In the genomic region with DNA sequence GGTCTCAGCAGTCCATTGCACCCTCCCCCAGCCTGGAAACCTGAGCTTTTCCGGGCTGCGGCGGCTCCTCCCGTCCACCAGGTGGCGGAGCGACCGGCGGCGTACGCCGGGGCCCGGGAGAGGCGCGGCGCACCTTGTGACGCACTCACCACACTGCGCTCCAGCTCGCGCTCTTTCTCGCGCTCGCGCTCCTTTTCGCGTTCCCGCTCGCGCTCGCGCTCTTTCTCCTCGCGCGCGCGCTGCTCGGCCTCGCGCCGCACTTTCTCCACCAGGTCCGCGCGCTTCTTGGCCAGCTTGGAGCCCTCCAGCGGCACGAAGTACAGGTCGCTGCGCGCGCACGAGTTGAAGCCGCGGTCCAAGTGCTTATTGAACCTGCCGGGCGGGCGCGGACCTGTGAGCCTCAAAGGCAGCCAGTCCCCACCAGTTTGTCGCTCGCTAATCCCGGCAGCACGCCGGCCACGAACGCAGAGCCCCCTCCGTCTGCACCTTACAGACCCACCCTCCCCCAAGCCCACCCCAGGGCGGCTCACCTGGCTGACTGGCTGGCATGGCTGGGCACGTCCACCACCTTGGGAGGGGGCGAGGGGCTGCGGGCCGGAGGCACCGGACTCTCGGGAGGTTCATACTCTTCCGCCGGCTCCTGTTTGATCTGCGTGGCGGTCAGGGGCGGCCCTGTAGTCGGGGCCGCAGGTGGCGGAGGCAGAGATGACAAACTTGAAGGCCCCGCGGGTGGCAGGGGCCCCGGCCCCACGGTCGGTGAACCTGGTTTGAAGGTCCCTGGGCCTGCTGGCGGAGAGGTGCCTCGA, we compare ENCODE assay signal across 8 mouse cellular contexts. TPM values are rescaled to one million over a fixed set of nuclear protein-coding genes. Genes with fewer than 3 reads are reported as not detected.
DNase-seq lines count a peak whose midpoint lies in the region; ATAC-seq and TF ChIP-seq lines count a peak whose summit lies in the region.

No protein-coding gene starts in this region.

- H3K27me3 ChIP-seq in embryonic facial prominence, embryonic 15.5 days = no peaks in the 10 kb centered on the region
- no peaks in the 10 kb centered on the region for H3K27me3 ChIP-seq in limb, embryonic 14.5 days (ENCODE audit: control insufficient read depth, insufficient read depth, low read length)
- no peaks in the 10 kb centered on the region for H3K27me3 ChIP-seq in midbrain, embryonic 16.5 days (ENCODE audit: control insufficient read depth, insufficient read depth, low read depth, low read length)
- H3K27me3 ChIP-seq in spleen, adult 2 months (ENCODE audit: control insufficient read depth, insufficient read depth, low read length) = no peaks in the 10 kb centered on the region

- no peaks in the 10 kb centered on the region for H3K9me3 ChIP-seq in embryonic facial prominence, embryonic 15.5 days (replicated peaks)
- no peaks in the 10 kb centered on the region for H3K9me3 ChIP-seq in limb, embryonic 14.5 days (ENCODE audit: control insufficient read depth, low read length)
- H3K9me3 ChIP-seq in midbrain, embryonic 16.5 days (replicated peaks; ENCODE audit: control insufficient read depth, low read length, poor library complexity, severe bottlenecking) = no peaks in the 10 kb centered on the region

- H3K4me1 ChIP-seq in bone marrow macrophage, adult 2 months (ENCODE audit: control insufficient read depth, insufficient read depth, low read length) = peaks cover 6% of the 10 kb centered on the region
- peaks cover 34% of the 10 kb centered on the region for H3K4me1 ChIP-seq in embryonic facial prominence, embryonic 15.5 days
- H3K4me1 ChIP-seq in limb, embryonic 14.5 days (ENCODE audit: control insufficient read depth, insufficient read depth, low read length) = peaks cover 14% of the 10 kb centered on the region
- H3K4me1 ChIP-seq in midbrain, embryonic 16.5 days (ENCODE audit: control insufficient read depth, insufficient read depth, low read length) = peaks cover 21% of the 10 kb centered on the region
- peaks cover 20% of the 10 kb centered on the region; the same call in 1 of the 2 replicates for H3K4me1 ChIP-seq in spleen, adult 2 months (ENCODE audit: control insufficient read depth, insufficient read depth, insufficient read length)

- TF ChIP-seq CTCF in bone marrow macrophage, adult 2 months (IDR thresholded peaks at IDR 0.05; ENCODE audit: low read depth, low read length) = no peak
- TF ChIP-seq CTCF in spleen, adult 2 months (IDR thresholded peaks at IDR 0.05; ENCODE audit: extremely low read depth, insufficient read depth, insufficient read length, insufficient replicate concordance) = peak; percentile 88

- DNase-seq in A20 (ENCODE audit: low read depth, low spot score) = peak; percentile 98
- DNase-seq in heart, adult 9 months (ENCODE audit: low spot score in 2 of 2) = peak; percentile 91 to 93
- DNase-seq in kidney, adult 9 months = peak; percentile 97
- DNase-seq in limb, embryonic 14.5 days (ENCODE audit: low spot score) = peak; percentile 95
- peak; percentile 90 to 92 for DNase-seq in spleen, adult 2 months (ENCODE audit: low read depth in 1 of 2, low spot score in 2 of 2)

- peaks cover 64% of the 10 kb centered on the region for H3K36me3 ChIP-seq in embryonic facial prominence, embryonic 15.5 days
- peaks cover 70% of the 10 kb centered on the region for H3K36me3 ChIP-seq in limb, embryonic 14.5 days (ENCODE audit: control insufficient read depth, insufficient read depth, low read length)
- H3K36me3 ChIP-seq in midbrain, embryonic 16.5 days (ENCODE audit: control insufficient read depth, insufficient read depth, low read length) = peaks cover 38% of the 10 kb centered on the region
- H3K36me3 ChIP-seq in spleen, adult 2 months (ENCODE audit: control insufficient read depth, insufficient read depth, low read length) = peaks cover 8% of the 10 kb centered on the region

- WGBS in embryonic facial prominence, embryonic 15.5 days = under 1% methylated on average over 85 of the region's 85 CpGs
- WGBS in limb, embryonic 14.5 days = under 1% methylated on average over 51 of the region's 85 CpGs
- under 1% methylated on average over 84 of the region's 85 CpGs for WGBS in midbrain, embryonic 16.5 days
- 2% methylated on average over 85 of the region's 85 CpGs for WGBS in spleen, adult 2 months

- H3K4me3 ChIP-seq in bone marrow macrophage, adult 2 months (ENCODE audit: insufficient read depth, low read length) = peak overlapping the region; percentile 66
- peak overlapping the region; percentile 51 for H3K4me3 ChIP-seq in embryonic facial prominence, embryonic 15.5 days (replicated peaks)
- peak overlapping the region; percentile 49 for H3K4me3 ChIP-seq in limb, embryonic 14.5 days (replicated peaks; ENCODE audit: low read length)
- peak overlapping the region; percentile 48 for H3K4me3 ChIP-seq in midbrain, embryonic 16.5 days (ENCODE audit: low read depth, low read length)
- peak overlapping the region; percentile 74 for H3K4me3 ChIP-seq in spleen, adult 2 months (ENCODE audit: extremely low read depth, insufficient read depth, insufficient read length)

- no peak for TF ChIP-seq POLR2A in bone marrow macrophage, adult 2 months (IDR thresholded peaks at IDR 0.05; ENCODE audit: borderline replicate concordance, low read depth, low read length)
- TF ChIP-seq POLR2A in limb, embryonic 14.5 days (IDR thresholded peaks at IDR 0.05; ENCODE audit: borderline replicate concordance, extremely low read depth, insufficient read depth, insufficient read length) = no peak
- TF ChIP-seq POLR2A in spleen, adult 2 months (IDR thresholded peaks at IDR 0.05; ENCODE audit: low read depth, low read length) = peak; percentile 50

- peak overlapping the region; percentile 17; the same call in 1 of the 2 replicates for H3K27ac ChIP-seq in bone marrow macrophage, adult 2 months (ENCODE audit: insufficient read depth, low read depth, low read length)
- H3K27ac ChIP-seq in embryonic facial prominence, embryonic 15.5 days (replicated peaks) = peak overlapping the region; percentile 86
- H3K27ac ChIP-seq in limb, embryonic 14.5 days (replicated peaks; ENCODE audit: low read depth, low read length) = peak overlapping the region; percentile 70
- H3K27ac ChIP-seq in midbrain, embryonic 16.5 days (ENCODE audit: low read length) = peak overlapping the region; percentile 88
- H3K27ac ChIP-seq in spleen, adult 2 months (ENCODE audit: insufficient read depth, low read length) = peak overlapping the region; percentile 80

- H3K4me2 ChIP-seq in embryonic facial prominence, embryonic 15.5 days (replicated peaks) = peak overlapping the region; percentile 96
- peak overlapping the region; percentile 98 for H3K4me2 ChIP-seq in limb, embryonic 14.5 days (replicated peaks; ENCODE audit: low read depth, low read length, severe bottlenecking)
- peak overlapping the region; percentile 96 for H3K4me2 ChIP-seq in midbrain, embryonic 16.5 days (ENCODE audit: low read length)

- ATAC-seq in embryonic facial prominence, embryonic 15.5 days (ENCODE audit: insufficient number of reproducible peaks, low FRiP score, low TSS enrichment, low read depth) = peak; percentile 83
- ATAC-seq in limb, embryonic 14.5 days (ENCODE audit: low FRiP score, low read depth) = peak; percentile 78
- peak; percentile 82 for ATAC-seq in midbrain, embryonic 16.5 days

- peak overlapping the region; percentile 56 for H3K9ac ChIP-seq in embryonic facial prominence, embryonic 15.5 days
- peak overlapping the region; percentile 80 for H3K9ac ChIP-seq in limb, embryonic 14.5 days (ENCODE audit: low read depth, low read length, severe bottlenecking)
- peak overlapping the region; percentile 86 for H3K9ac ChIP-seq in midbrain, embryonic 16.5 days (ENCODE audit: low read depth, low read length)

RNA-seq across cellular contexts. Expression of a gene that starts 4.5 kb away (rescaled TPM):
- 221 and 253 TPM in 2 replicates for polyA plus RNA-seq in bone marrow macrophage, adult 2 months (2012; ENCODE audit: insufficient read depth, insufficient read length, missing spikeins)
- 416 TPM in 2 replicates for polyA plus RNA-seq in embryonic facial prominence, embryonic 15.5 days (2015; fragmentation: Nextera tagmentation; extraction: Ambion mirVana)
- 285 and 290 TPM in 2 replicates for polyA plus RNA-seq in limb, embryonic 14.5 days (2012; rRNA removed)
- 438 and 458 TPM in 2 replicates for polyA plus RNA-seq in limb, embryonic 14.5 days (2014; fragmentation: Nextera tagmentation; extraction: Ambion mirVana)
- polyA plus RNA-seq in midbrain, embryonic 16.5 days (2015; fragmentation: Nextera tagmentation; extraction: Ambion mirVana) = 665 and 679 TPM in 2 replicates
- polyA plus RNA-seq in spleen, adult 2 months (2012; rRNA removed) = 209 and 225 TPM in 2 replicates

RNA-seq across cellular contexts. Expression of a gene that starts 7.2 kb away (rescaled TPM):
- polyA plus RNA-seq in bone marrow macrophage, adult 2 months (2012; ENCODE audit: insufficient read depth, insufficient read length, missing spikeins) = 583 and 614 TPM in 2 replicates
- 19.9 and 20.2 TPM in 2 replicates for polyA plus RNA-seq in embryonic facial prominence, embryonic 15.5 days (2015; fragmentation: Nextera tagmentation; extraction: Ambion mirVana)
- polyA plus RNA-seq in limb, embryonic 14.5 days (2012; rRNA removed) = 9.4 and 9.6 TPM in 2 replicates
- 13.9 and 14.2 TPM in 2 replicates for polyA plus RNA-seq in limb, embryonic 14.5 days (2014; fragmentation: Nextera tagmentation; extraction: Ambion mirVana)
- polyA plus RNA-seq in midbrain, embryonic 16.5 days (2015; fragmentation: Nextera tagmentation; extraction: Ambion mirVana) = 2.4 and 4.0 TPM in 2 replicates
- 281 and 332 TPM in 2 replicates for polyA plus RNA-seq in spleen, adult 2 months (2012; rRNA removed)

RNA-seq across cellular contexts. Expression of a gene that starts 10.1 kb away (rescaled TPM):
- polyA plus RNA-seq in bone marrow macrophage, adult 2 months (2012; ENCODE audit: insufficient read depth, insufficient read length, missing spikeins) = not detected in 2 replicates
- polyA plus RNA-seq in embryonic facial prominence, embryonic 15.5 days (2015; fragmentation: Nextera tagmentation; extraction: Ambion mirVana) = not detected in 2 replicates
- polyA plus RNA-seq in limb, embryonic 14.5 days (2012; rRNA removed) = not detected in 2 replicates
- polyA plus RNA-seq in limb, embryonic 14.5 days (2014; fragmentation: Nextera tagmentation; extraction: Ambion mirVana) = not detected in 2 replicates
- not detected in 2 replicates for polyA plus RNA-seq in midbrain, embryonic 16.5 days (2015; fragmentation: Nextera tagmentation; extraction: Ambion mirVana)
- polyA plus RNA-seq in spleen, adult 2 months (2012; rRNA removed) = not detected in 2 replicates

RNA-seq across cellular contexts. Expression of a gene that starts 10.6 kb away (rescaled TPM):
- polyA plus RNA-seq in bone marrow macrophage, adult 2 months (2012; ENCODE audit: insufficient read depth, insufficient read length, missing spikeins) = 30.1 and 34.0 TPM in 2 replicates
- polyA plus RNA-seq in embryonic facial prominence, embryonic 15.5 days (2015; fragmentation: Nextera tagmentation; extraction: Ambion mirVana) = 20.1 and 21.0 TPM in 2 replicates
- 102 and 141 TPM in 2 replicates for polyA plus RNA-seq in limb, embryonic 14.5 days (2012; rRNA removed)
- polyA plus RNA-seq in limb, embryonic 14.5 days (2014; fragmentation: Nextera tagmentation; extraction: Ambion mirVana) = 14.6 and 19.4 TPM in 2 replicates
- polyA plus RNA-seq in midbrain, embryonic 16.5 days (2015; fragmentation: Nextera tagmentation; extraction: Ambion mirVana) = 28.9 and 29.3 TPM in 2 replicates
- polyA plus RNA-seq in spleen, adult 2 months (2012; rRNA removed) = 37.4 and 41.3 TPM in 2 replicates

RNA-seq across cellular contexts. Expression of a gene that starts 23.8 kb away (rescaled TPM):
- polyA plus RNA-seq in bone marrow macrophage, adult 2 months (2012; ENCODE audit: insufficient read depth, insufficient read length, missing spikeins) = 1.4 and 2.6 TPM in 2 replicates
- polyA plus RNA-seq in embryonic facial prominence, embryonic 15.5 days (2015; fragmentation: Nextera tagmentation; extraction: Ambion mirVana) = 11.8 and 12.7 TPM in 2 replicates
- 21.7 and 25.3 TPM in 2 replicates for polyA plus RNA-seq in limb, embryonic 14.5 days (2012; rRNA removed)
- polyA plus RNA-seq in limb, embryonic 14.5 days (2014; fragmentation: Nextera tagmentation; extraction: Ambion mirVana) = 6.0 and 10.2 TPM in 2 replicates
- 94.4 and 138 TPM in 2 replicates for polyA plus RNA-seq in midbrain, embryonic 16.5 days (2015; fragmentation: Nextera tagmentation; extraction: Ambion mirVana)
- polyA plus RNA-seq in spleen, adult 2 months (2012; rRNA removed) = 2.9 and 3.2 TPM in 2 replicates

Comparison
In these comparisons a context has a peak if more than half of its experiments do, and no peak if none do; other contexts are left out.
1. Peak in every context shown above with its lines: DNase-seq, ATAC-seq, H3K4me3 ChIP-seq and H3K27ac ChIP-seq.
2. H3K27ac ChIP-seq: peak in every context shown above with its lines; median percentile 88 in midbrain, embryonic 16.5 days; 86 in embryonic facial prominence, embryonic 15.5 days; 80 in spleen, adult 2 months; 70 in limb, embryonic 14.5 days; 17 in bone marrow macrophage, adult 2 months.
3. RNA of a gene that starts 7.2 kb away (polyA plus RNA-seq): 583 to 614 TPM in bone marrow macrophage, adult 2 months and 281 to 332 TPM in spleen, adult 2 months; 19.9 to 20.2 TPM in embryonic facial prominence, embryonic 15.5 days, 9.4 to 14.2 TPM in limb, embryonic 14.5 days and 2.4 to 4.0 TPM in midbrain, embryonic 16.5 days; every median in the first group is over 10 times any median in the second.